Mouse (Mus musculus) embryonic facial prominence, embryonic 11.5 days (tissue): ENCODE data around the gene 9130230L23Rik. TPM values are rescaled to one million over a fixed set of nuclear protein-coding genes. Genes with fewer than 3 reads are reported as not detected.

Source experiments
- ATAC-seq: fragments of 200-750 bp; cut with Nextera tagmentation; replicated peaks from 2 replicates; pipeline ENCODE4 v1.8.0; 2017; ENCODE audit warnings: low read depth; ENCODE audit not compliant: insufficient number of reproducible peaks, low FRiP score, low TSS enrichment
- DNase-seq: peaks from one replicate; pipeline ENCODE4 v3.0.0-alpha.2; 2015; ENCODE audit warnings: low spot score
- H3K27ac ChIP-seq: fragments of 300-500 bp; sonication (generic); replicated peaks from 2 replicates; pipeline ENCODE4 v1.5.1; 2014; ENCODE audit warnings: mild to moderate bottlenecking, low read depth, low read length, control low read depth
- H3K27me3 ChIP-seq: fragments of 300-500 bp; sonication (generic); 2 replicates; pipeline ENCODE4 v1.6.1; 2014; ENCODE audit warnings: mild to moderate bottlenecking, low read length, moderate library complexity, mixed read lengths; ENCODE audit not compliant: control insufficient read depth, insufficient read depth
- H3K36me3 ChIP-seq: fragments of 300-500 bp; sonication (generic); replicated peaks from 2 replicates; pipeline ENCODE4 v1.6.1; 2014; ENCODE audit warnings: low read depth, mild to moderate bottlenecking, low read length, moderate library complexity, mixed read lengths; ENCODE audit not compliant: control insufficient read depth, insufficient read depth
- H3K4me1 ChIP-seq: fragments of 300-500 bp; sonication (generic); 2 replicates; pipeline ENCODE4 v1.6.1; 2014; ENCODE audit warnings: low read length, mixed read lengths; ENCODE audit not compliant: control insufficient read depth, insufficient read depth
- H3K4me2 ChIP-seq: fragments of 300-500 bp; sonication (generic); 2 replicates; pipeline ENCODE4 v1.6.1; 2014; ENCODE audit warnings: low read depth, mild to moderate bottlenecking, control low read depth, low read length, moderate library complexity
- H3K4me3 ChIP-seq: fragments of 300-500 bp; sonication (generic); 2 replicates; pipeline ENCODE4 v1.5.1; 2014; ENCODE audit warnings: low read depth, low read length, control low read depth
- H3K9ac ChIP-seq: fragments of 300-500 bp; sonication (generic); replicated peaks from 2 replicates; pipeline ENCODE4 v1.6.1; 2014; ENCODE audit warnings: mild to moderate bottlenecking, control low read depth, low read length
- H3K9me3 ChIP-seq: fragments of 300-500 bp; sonication (generic); replicated peaks from 2 replicates; pipeline ENCODE4 v1.6.1; 2016; ENCODE audit warnings: mild to moderate bottlenecking, low read length, inconsistent platforms, mixed read lengths; ENCODE audit not compliant: control insufficient read depth
- WGBS: fragments of 180-500 bp; shearing (Covaris S2); extraction: QIAGEN DNeasy Blood & Tissue Kit; methylation state at CpG from one replicate; pipeline ENCODE4 v1.1.7; 2014; 5-methylcytosine and 5-hydroxymethylcytosine counted together
- polyA plus RNA-seq: library from polyadenylated mRNA; unstranded; fragments of >200 nt; fragmentation: Nextera tagmentation; extraction: Ambion mirVana; gene quantifications from 2 replicates; pipeline ENCODE4 v1.2.1, GENCODE M21; 2014

The 9130230L23Rik gene
- polyA plus RNA-seq, 1 experiment from 2014 or later, result not detected

DNA sequence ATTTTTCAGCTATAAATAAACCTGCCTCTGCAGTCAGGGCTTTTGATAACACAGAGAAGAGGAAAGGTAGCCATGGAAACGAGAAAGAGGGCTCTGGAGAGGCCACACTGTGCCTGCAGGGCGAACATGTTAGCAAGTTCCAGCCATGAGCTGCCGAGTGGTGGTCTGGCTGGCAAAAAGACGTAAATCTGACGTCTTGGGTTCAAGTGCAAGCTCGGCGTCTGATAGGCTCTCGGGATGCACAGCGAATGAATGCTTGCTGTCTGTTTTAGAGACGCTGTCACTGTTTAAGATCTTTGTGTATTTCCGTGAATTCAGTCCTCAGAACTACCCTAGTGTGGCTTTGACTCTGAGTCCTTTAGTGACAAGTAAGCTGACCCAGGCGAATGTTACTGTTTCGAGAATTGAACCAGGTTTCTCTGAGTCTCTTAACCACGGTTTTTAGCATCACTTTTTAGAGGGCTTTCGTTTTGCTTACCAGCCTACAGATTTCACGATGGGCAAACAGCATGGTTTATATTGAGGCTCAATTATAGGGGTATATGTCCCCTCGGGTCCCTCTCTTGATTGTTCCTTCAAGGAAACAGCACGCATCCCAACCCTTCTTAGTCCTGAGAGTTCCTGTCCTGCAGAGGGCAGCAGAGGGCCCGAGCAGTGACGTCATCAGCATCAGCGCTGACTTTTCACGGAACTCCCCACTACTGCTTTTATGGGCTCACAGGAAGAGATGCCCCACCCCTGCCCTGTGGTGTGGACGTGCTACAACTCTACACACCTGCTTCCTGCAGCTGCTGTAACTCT, 48.5 kb downstream of the 9130230L23Rik start:
- no peak for ATAC-seq
- Histone ChIP-seq H3K4me1 (no peaks in the 10 kb centered on the region), H3K9me3 (no peaks in the 10 kb centered on the region), H3K9ac (peak overlapping the region; percentile 37; the same call in 1 of the 2 replicates), H3K4me3 (peak overlapping the region; percentile 23), H3K4me2 (peak overlapping the region; percentile 46), H3K27ac (no peak overlapping the region), H3K36me3 (no peaks in the 10 kb centered on the region), H3K27me3 (no peaks in the 10 kb centered on the region)
- DNase-seq, result peak; percentile 82
- 45% methylated on average over 23 of the region's 23 CpGs for WGBS

- H3K27me3 ChIP-seq, result no peaks in the 10 kb centered on the region
- H3K36me3 ChIP-seq, result no peaks in the 10 kb centered on the region
- no peak overlapping the region for H3K4me2 ChIP-seq
- no peak overlapping the region for H3K27ac ChIP-seq
- ATAC-seq, result no peak
- 88% methylated on average over 16 of the region's 16 CpGs for WGBS
- H3K4me1 ChIP-seq, result 0 out of 2 replicates have a peak, but pooled peaks cover 3% of the 10 kb centered on the region
- no peak overlapping the region for H3K4me3 ChIP-seq
- DNase-seq, result no peak
- no peak overlapping the region for H3K9ac ChIP-seq
- no peaks in the 10 kb centered on the region for H3K9me3 ChIP-seq
These were observed 49.7 kb downstream of the 9130230L23Rik start for GRCm38 (mm10) chr5:65954130-65955080.

DNA sequence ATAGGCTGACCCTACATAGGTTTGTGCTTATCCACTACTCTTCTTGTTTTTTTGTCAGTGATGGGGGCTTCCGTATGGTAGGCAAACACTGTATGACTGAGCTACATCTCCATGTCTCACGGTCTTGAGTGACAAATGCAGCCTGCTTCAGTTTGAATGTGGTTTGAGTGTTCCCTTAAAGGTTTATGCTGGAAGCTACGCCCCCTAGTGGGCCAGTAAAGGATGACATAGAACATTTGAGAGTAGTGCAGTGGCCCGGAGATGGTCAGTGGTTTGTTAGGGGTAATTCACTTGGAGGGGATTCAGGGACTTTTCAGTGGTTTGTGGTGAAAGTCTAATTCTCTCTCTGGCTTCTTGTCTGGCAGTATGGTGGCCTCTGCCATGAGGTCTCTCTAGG, 52.6 kb downstream of the 9130230L23Rik start:
- Histone ChIP-seq H3K27me3 (no peaks in the 10 kb centered on the region), H3K27ac (no peak overlapping the region), H3K4me3 (no peak overlapping the region), H3K4me2 (no peak overlapping the region), H3K4me1 (0 out of 2 replicates have a peak, but pooled peaks cover 3% of the 10 kb centered on the region), H3K36me3 (no peaks in the 10 kb centered on the region), H3K9me3 (no peaks in the 10 kb centered on the region), H3K9ac (no peak overlapping the region)
- ATAC-seq, result no peak
- WGBS, result 70% methylated on average over 4 of the region's 4 CpGs
- no peak for DNase-seq

DNA sequence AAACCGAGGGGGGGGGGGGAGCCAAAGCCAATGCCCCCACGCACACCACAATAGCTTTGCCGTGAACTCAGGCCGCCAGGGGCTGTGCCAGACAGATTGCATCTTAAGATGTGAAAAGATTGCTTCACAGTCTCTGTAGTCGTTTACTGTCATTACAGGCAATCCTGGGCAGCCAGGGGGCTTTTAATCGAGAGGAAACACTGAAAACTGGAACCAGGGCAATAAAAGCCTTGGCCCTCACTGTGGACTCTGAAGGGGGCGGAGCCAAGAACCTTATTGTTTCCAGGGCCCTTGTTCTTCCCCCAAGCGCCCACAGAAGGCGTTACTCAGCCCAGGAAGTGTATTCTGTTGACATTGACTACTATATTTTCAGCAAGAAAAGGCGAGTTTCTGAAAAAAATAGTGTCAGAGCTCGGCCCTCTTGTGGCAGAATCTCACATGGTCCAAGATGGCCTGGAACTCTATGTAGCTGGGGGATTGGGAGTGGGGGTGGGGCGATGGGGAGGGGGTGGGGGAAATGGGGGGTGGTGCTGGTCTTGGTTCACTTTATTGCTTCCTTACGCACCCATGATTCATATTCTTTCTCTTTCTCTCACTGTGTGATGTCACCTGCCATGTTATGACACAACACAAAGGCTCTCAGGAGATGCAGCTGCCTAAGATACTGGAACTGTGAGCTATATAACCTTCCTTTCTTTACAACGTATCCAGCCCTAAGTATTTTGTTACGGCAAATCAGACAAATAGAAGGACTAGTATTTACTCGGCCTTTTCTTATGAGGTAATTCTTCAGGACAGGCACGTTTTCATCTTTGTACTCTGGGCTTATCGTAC, 53.2 kb downstream of the 9130230L23Rik start:
- H3K36me3 ChIP-seq, result no peaks in the 10 kb centered on the region
- H3K4me1 ChIP-seq, result 0 out of 2 replicates have a peak, but pooled peaks cover 3% of the 10 kb centered on the region
- H3K4me2 ChIP-seq, result no peak overlapping the region
- no peak overlapping the region for H3K4me3 ChIP-seq
- no peak overlapping the region for H3K27ac ChIP-seq
- ATAC-seq (peak; percentile 62), DNase-seq (peak; percentile 48)
- H3K9ac ChIP-seq, result no peak overlapping the region
- no peaks in the 10 kb centered on the region for H3K9me3 ChIP-seq
- H3K27me3 ChIP-seq, result no peaks in the 10 kb centered on the region
- 68% methylated on average over 18 of the region's 18 CpGs for WGBS

DNA sequence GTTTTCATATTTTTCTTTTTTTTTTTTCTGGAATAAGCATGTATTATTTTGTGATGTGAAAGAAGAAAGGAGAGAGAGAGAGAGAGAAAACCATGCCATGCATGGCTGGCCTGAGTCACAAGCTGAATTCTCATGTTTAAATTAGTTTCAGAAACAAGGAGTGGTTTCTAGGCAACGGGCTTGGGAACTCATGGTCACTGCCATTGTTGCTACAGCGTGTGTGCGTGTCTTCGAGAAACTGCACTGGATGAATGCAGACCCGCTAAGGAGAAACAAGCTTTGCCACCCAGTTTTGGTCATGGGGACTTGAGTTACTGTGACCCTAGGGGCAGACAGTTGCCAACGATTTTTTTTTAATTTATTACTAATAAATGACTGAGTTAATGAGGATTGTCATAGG, 53.8 kb downstream of the 9130230L23Rik start:
- no peaks in the 10 kb centered on the region for H3K36me3 ChIP-seq
- 46% methylated on average over 6 of the region's 6 CpGs for WGBS
- H3K4me3 ChIP-seq, result no peak overlapping the region
- H3K4me2 ChIP-seq, result no peak overlapping the region
- no peaks in the 10 kb centered on the region for H3K27me3 ChIP-seq
- H3K9ac ChIP-seq, result no peak overlapping the region
- H3K9me3 ChIP-seq, result no peaks in the 10 kb centered on the region
- ATAC-seq, result peak; percentile 58; the same call in 1 of the 2 replicates
- no peak overlapping the region for H3K27ac ChIP-seq
- peak; percentile 88 for DNase-seq
- 0 out of 2 replicates have a peak, but pooled peaks cover 3% of the 10 kb centered on the region for H3K4me1 ChIP-seq

GRCm38 (mm10) chr5:65949822-65950221, 54.3 kb downstream of the 9130230L23Rik start:
- Histone ChIP-seq H3K27me3 (no peaks in the 10 kb centered on the region), H3K9me3 (no peaks in the 10 kb centered on the region), H3K4me3 (no peak overlapping the region), H3K4me2 (no peak overlapping the region), H3K4me1 (0 out of 2 replicates have a peak, but pooled peaks cover 3% of the 10 kb centered on the region), H3K9ac (no peak overlapping the region), H3K27ac (no peak overlapping the region), H3K36me3 (no peaks in the 10 kb centered on the region)
- 63% methylated on average over 3 of the region's 3 CpGs for WGBS
- ATAC-seq, result no peak
- no peak for DNase-seq

DNA sequence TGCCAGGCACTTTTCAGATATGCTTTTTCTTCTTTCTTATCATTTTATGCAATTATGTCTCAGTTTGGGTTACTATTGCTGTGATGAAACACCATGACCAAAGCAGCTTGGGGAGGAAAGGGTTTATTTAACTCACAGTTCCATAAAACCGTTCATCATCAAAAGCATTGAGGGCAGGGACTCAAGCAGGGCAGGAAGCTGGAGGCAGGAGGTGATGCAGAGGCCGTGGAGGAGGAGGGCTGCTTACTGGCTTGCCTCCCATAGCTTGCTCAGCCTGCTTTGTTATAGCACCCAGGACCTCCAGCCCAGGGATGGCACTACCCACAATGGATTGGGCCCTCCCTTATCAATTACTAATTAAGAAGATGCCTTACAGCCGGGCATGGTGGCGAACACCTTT, 62.9 kb downstream of the 9130230L23Rik start:
- Histone ChIP-seq H3K9me3 (no peaks in the 10 kb centered on the region), H3K27ac (no peak overlapping the region), H3K27me3 (no peaks in the 10 kb centered on the region), H3K4me3 (no peak overlapping the region), H3K4me1 (no peaks in the 10 kb centered on the region), H3K9ac (no peak overlapping the region), H3K4me2 (no peak overlapping the region), H3K36me3 (no peaks in the 10 kb centered on the region)
- 79% methylated on average over 4 of the region's 4 CpGs for WGBS
- DNase-seq (no peak), ATAC-seq (no peak)
